Mouse (Mus musculus) liver (tissue): ENCODE measurements around the gene Dohh.
A peak's percentile ranks its signal among the peaks of the same experiment; 100 is the strongest.

Experiments
- DNase-seq: peaks from one replicate; pipeline ENCODE4 v3.0.0-alpha.2; 2020; ENCODE audit warnings: mixed read lengths

The Dohh gene

DNA sequence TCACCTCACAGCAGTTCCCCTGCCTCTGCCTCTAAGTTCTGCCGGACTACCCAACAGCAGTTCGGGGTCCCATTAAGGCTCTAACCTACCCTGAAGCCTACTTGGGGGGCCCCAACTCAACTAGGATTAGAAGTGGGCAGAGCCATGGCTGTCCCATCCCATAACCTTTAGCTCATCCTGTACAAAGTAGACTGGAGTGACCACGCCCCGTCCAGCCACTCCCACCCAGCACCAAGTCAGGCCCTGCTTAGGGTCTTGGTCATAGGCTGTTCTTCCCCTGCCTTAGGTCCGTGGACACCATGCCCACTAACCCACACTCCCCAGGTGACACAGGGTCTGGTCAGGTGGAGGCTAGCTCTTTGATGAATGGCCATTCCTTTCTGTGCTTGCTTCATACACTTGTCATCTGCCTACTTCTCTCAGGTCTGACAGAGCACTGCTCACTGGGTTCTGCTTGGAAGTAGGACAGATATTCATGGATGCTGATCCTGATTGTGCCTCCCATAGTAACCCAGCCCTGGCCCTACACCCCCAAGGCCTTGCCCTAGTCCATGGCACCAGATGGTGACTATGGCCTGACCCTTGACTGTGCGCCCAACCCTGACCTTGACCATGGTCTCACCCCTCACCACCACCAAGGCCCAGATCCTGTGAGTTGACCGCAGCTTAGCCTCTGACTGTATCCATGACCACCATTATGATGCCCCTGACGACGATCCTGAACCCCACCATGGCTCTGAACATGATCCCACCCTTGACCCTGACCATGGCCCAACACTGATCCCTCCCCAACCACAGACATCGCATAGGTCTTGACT is 35.1 kb downstream of the Dohh start:
- DNase-seq = peak; percentile 3

DNA sequence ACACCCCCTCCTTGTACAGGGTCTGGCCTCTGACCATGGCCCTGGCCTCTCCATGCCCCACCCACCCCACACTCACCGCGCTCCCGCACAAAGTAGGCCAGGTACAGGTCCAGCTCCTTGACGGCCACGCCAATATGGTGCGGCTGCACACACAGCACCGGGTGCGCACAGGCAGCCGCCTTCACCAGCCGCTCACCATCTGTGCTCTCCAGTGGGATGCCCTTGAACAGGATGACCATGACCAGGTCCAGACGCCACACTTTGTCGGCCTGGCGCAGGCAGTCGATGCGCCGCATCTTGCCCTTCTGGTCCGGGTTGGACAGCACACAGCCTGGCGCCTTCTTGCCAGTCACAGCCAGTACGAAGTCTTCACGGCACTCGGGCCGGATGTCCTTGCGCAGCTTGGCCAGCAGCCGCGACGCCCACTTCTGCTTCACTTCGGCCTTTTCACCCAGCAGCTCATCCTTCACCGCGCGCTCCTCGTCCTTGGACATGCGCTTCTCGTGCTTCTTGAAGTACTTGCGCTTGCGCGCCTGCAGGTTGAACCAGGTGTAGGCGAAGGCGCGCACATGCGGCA is 36.1 kb downstream of the Dohh start:
- peak; percentile 4 for DNase-seq

DNA sequence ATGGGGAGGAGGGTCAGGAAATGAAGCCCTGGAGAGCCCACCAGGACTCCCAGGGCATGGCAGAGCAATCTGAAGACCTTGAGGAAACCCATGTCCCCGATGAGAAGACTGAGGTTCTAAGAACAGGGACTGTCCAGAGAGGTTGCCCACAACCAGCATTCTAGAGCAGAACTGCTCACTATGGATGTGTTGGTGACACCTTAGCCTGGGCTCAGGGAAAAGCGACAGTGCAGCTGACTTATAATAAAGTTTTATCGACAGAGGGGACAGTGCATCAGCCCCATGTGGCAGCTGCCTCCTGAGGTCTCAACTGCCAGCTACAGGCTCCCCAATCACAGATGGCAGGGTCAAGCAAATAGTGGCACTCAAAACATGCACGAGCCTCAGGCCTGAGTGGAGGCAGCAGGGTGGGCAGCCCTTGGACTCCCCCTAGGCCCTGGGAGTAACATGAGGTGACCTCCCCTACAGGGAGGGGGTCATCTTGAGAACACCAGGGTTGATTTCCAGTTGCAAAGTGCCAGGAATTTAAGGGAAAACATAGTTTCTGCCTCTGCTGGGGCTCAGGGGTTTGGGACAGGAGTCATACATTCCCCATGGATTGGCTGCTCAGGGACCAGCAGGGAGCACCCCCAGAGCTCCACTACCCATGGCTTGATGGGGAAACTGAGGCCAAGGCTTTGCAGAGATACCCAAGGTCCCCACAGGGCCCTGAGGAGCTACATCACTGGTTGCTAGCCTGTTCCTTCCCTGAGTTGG is 37.0 kb downstream of the Dohh start:
- no peak for DNase-seq

DNA sequence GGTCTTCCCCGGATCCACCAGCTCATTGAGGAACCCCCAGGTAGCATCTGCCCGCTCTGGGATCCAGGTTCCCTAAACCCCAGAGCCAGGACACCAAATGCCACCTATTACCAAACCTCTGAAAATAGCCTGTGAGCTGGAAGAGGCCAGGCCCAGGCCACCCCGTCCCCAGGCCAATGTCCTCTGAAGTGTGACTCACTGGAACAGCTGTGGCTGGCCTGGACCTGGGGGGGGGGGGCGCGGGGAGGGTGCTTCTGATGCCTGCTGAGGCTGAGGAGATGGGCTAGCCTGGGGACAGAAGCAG is 37.5 kb downstream of the Dohh start:
- DNase-seq = no peak

DNA sequence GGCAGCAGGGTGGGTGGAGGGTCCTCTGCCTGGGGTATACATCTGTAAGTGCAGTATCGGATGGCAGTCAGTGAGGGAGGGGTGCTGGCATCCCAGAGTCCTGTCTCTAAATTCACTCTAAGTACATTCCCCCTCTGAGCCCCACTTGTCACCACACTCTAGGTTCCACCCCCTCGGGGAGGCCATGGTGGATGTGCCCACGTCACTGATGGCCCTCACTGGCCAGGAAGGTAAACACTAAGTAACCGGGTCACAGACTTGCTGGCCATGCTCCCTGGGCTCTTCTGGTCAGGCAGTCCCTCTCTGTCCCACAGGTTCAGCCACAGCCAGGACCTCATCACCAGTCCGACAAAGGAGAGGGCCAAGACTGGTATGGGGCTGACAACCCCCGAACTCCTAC is 38.0 kb downstream of the Dohh start:
- DNase-seq = peak; percentile 2

DNA sequence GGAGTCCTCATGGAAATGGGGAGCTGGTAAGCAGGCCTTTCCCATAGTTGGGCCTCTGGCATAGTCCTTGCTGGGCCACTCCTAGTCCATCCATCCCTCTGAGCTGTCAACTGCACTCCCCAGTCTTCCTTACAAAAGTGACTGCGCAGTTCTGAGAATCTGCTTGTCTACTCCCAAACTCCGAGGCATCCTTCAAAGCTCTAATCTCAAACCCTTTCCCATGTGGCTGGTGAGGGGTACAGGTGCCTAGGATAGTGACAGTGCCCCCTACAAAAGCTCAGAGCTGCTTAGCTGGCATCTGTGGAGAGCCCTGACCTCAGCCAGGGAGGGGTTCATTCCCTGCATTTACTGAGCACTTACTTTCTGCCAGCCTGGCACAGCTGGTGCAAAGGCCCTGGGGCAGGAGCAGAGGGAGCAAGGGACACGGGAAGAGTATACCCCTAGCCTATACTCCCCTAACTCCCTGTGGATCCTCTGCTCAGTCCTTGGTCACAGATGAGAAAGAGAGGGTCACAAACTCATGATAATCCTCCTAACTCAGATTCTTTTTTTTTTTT is 38.5 kb downstream of the Dohh start:
- no peak for DNase-seq

DNA sequence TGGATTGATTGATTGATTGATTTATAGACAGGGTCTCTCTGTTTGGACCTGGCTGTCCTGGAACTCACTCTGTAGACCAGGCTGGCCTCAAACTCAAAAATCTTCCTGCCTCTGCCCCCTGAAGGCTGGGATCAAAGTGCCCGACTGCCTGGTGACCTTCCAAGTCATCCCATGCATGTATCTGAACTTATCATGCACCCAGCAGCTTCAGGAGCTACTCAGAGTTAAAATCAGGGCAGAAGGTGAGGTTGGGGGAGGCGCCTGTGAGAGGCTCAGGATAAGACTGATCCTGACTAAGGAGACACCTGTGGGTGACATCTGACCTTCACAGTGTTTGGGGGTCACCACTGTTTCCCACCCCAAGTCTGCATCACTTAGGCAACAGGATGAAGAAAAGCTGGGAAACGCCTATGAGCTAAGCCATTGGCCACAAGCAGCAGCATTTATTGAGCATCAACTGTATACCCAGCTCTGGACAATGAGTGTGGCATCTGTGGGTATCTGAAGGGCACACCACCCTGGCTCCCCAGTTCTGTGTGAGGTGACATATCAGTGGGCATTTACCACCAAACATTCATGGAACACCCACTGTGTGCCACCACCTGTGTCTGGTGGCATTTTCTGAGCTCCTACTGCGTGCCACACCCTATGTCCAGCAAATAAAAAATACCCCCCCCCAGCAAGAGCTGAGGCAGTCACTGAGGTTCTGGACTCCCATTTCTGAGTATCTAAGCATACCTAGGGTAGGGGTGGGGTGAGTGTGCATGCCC is 39.4 kb downstream of the Dohh start:
- no peak for DNase-seq

DNA sequence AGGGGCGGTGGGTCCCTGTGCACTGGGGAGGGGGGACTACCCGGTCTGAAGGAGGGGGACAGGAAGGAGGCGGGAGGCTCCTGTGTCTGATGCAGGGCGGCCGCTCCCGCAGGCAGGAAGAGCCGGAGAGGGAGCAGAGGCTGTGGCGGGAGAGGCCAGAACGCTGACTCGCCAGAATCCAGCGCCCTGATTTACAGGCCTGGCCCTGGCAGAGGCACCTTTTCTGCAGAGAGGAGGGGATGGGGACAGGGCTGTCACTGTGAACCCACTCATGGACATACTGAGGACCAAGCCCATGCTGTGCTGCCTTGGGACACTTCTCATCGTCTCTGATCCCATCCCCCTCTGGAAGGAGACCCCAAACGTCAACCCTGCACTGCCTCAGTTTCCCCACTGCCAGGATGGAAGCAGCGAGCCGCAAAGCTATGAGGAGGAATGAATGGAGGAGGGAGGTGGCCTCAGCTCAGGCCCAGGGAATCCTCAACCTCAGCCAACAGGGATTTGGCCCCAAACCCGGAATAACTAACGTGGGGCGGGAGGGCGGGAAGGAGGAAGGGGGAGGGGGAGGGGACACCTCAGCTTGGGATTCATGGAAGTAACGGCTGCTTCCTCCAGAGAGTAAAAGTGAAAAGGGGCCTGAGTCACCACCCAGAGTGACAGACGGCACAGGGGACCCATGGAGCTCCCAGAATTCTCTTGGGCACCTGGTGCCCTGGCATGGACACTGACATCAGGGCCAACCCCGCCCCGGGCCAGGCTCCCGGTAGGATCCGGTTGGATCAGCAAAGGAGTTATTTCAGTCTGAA is 40.2 kb downstream of the Dohh start:
- DNase-seq = peak; percentile 29

DNA sequence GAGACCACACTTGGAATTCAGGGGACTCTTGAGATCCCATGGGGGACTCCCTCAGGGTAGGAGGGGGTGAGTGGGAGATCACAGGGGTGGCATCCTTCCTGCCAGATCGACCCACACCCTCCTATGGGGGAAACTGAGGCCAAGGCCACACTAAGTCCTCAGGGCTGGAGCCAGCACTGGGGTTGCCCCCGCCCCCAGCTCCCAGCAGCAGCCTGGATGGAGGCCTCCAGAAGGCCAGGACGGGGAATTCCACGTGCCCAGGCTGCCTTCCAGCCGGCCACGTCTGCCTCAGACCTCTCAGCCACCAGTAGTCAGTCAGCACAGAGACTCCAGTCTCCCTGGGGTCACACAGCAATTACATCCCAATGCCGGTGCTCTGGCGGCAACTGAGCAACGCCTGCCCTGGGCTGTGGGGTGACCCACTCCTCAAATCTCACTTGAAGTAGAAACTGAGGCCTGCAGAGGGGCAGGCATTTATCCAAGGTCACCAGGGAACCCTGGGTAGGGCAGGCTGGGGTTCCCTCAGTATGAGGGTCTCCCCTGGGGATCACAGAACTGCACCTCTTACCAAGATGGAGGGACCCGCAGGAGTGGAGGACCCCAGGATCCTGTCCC is 41.1 kb downstream of the Dohh start:
- peak; percentile 2 for DNase-seq

DNA sequence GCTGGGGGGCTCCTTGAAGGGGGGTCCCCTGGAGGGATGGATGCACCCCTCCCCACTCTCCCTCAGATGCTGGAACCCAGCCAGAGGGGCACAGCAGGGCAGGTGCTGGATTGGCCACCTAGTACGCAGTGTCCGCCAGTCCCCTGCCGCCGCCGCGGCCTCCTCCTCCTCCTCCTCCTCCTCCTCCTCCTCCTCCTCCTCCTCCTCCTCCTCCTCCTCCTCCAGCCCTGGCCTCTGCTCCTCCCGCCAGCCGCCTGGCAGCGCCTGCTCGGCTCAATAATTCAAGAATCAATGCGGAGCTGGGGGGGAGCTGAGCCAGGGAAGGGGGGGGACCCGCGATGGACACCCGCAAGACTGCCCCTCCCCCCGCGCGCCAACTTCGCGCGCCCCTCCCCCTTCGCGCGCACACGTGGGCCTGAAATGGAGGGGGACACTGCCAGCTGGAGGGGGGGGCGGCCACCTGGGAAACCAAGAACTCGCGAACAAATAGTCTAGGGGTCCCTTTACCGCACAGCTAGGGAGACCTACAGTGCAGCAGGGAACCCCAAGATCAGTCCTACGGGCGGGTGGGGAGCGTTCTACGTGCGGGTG is 41.9 kb downstream of the Dohh start:
- DNase-seq = peak; percentile 5

DNA sequence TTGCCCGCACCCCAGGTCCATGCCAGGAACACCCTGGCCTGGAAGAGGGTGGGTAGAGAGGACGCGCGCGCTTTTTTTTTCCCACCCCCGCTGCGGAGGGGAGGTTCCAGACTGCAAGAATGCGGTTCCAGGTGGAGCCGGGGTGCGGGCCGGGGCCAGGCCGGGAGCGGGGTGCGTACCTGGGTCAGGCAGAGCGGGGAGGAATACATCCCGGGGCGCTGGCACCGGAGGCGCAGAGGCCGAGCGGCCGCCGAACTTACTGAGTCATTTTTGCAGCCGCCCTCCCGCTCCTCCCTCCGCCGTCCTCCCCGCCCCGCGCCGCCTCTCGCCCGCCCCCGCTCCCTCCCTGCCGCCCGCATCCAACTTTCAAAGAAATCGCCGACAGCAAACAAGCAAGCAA is 42.7 kb downstream of the Dohh start:
- DNase-seq = peak; percentile 54

DNA sequence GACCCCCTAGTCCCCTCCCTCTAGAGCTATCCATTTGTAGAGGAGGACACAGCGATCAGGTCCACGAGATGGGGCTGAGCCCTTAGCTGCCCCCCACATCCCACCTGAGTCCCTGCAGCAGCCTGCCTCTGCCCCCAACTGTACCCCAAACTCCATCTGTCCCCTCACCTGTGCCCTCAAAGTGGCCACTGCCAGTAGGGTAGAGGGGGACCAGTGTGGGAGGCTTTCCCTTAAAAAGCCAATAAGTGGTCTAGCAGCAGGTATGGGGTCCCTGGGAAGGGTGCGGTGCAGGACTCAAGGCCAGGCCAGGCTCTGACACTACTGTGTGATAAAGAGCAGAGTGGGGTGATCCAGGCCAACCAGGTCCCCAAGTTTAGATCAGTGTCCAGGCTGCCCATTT is 43.1 kb downstream of the Dohh start:
- DNase-seq = no peak

DNA sequence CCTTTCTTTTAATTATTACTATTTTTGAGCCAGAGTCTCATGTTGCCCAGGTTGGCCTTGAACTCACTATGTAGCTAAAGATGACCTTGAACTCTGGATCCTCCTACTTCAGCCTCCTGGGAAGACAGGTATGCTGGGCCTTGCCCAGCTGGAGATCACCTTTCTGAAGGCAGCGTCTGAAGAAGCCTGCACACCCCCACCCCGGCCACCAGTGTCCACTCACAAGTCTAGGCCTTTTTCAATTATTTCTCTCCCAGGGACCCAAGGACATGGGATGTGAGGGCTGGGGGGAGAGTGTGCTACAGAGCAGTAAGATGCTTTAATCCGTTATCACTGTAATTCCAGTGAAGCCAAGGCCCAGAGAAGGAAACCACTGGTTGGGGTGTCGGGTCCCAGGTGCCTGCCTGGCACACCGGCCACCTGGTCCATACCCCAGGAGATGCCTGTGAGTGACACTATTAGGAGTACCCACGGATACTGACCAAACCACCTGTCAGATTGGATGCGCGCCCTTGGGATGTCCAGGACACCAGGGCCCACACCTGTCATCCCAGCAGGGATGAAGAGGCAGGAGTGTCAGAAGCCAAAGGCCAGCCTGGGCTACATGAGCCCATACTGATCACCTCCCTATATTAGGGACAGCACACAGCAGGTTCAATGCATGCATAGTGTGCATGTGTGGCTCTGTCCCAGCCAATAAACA is 43.7 kb downstream of the Dohh start:
- DNase-seq = no peak

DNA sequence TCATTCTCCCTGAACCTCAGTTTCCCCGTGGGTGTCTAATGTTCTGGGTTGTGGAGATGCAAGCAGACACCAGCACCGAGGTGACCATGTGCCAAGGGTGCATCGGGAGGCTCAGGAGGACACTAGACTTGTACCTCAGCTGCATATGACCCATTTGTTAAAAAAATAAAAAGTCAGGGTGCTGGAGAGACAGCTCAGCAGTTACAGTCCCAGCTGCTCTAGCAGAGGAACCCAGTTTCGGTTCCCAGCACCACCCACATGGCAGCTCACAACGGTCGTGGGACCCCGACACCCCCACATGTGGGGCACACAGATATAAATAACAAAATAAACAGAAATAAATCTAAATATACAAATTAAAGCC is 44.3 kb downstream of the Dohh start:
- DNase-seq = no peak

DNA sequence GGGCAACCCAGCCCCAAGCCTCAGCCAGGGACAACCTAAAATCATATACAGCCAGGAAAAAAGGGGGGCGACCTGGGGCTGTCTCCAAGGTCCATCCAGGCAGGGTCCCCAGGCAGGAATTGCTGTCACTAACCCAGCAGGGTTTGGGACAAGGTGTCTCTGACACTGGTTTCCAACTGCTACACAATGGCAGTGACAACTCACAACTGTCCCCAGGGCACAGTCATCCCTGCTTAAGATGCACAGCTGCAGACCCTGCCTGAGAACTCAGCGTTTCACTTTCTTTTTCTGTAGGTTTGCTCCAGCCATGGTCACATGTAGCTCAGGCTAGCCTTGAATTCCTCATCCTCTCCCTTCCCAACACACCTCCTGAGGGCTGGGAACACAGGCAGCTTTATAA is 44.9 kb downstream of the Dohh start:
- no peak for DNase-seq

DNA sequence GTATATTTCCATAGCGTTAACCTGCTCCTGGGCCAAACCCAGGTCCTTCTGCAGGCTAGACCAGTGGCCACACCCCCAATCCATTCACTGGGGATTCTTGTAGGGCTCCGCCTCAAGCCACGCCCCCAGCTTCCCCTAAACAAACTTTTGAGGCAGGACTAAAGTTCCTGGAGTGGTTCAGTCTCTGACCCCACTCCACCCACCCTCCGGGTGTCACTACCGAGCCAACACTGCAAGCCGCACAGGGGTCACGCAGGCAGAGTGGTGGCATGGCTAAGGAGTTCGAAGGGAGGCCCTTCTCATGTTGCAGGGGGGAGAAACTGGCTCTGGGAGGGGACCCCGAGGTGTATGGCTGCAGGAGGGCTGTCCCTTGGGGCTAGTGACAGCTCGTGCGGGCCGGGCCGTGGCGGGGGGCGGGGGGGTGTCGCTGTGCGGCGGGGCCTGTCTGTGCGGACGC is 45.4 kb downstream of the Dohh start:
- DNase-seq = peak; percentile 90

DNA sequence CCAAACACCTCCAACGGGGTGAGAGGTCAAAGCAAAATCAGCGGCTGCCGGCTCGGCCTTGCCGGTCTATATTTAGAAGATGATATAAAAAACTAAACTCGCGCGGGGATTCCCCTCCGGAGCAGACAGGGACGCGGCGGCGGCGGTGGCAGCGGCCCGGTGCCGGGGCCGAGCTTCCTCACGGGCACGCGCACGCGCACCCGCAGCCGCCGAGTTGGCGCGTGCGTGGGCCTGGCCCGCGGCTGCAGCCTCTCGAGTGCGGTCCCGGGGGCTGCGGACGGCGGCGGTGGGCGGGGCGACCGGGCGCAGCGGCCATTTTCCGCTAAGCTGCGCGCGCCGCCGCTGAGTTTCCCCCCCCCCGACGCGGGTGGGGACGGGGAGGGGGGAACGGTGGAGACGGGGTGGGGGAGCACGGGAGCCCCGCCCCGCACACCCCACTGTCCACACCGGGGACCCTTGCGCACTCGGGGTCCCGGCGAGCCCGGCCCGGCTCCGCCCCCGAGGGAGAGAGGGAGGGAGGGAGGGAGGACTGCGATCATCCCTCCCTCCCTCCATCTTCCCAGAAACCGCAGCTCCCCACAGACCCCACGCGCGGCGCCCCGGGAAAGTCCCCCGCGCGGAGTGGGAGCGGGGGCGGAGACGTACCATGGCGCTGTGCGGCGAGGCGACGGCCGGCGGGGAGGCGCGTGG is 46.1 kb downstream of the Dohh start:
- peak; percentile 71 for DNase-seq

DNA sequence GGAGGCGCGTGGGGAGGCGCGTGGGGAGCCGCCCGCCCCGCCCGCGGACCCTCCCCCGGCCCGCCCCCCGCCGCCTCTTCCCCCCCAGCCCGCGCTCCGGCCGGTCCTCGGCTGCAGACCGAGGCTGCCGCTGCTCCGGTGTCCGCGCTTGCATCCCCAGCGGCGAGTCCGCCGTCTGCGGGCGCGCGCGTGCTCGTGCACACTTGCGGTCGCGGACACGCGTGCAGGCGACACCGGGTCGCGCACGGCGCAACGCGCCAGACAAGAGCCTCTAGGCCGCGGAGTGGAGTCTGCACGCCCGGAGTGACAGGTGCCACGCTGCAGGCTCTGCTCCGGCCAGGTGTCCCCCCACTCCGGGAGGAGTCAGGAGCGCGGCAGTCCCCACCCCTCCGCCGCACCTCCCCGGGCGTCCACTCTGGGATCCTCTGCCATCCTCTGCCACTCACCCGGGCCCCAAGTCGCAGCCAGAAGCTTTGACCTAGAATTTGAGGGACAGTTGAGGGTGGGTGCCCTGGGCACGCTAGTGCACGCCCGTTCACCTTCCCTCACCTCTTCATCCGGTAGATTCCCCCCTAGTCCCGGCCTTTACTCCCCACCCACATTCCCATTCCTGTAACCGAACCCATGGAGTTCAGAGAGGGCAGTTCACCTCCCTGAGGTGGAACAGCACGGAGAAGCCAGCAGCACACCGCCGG is 46.8 kb downstream of the Dohh start:
- DNase-seq = peak; percentile 43

DNA sequence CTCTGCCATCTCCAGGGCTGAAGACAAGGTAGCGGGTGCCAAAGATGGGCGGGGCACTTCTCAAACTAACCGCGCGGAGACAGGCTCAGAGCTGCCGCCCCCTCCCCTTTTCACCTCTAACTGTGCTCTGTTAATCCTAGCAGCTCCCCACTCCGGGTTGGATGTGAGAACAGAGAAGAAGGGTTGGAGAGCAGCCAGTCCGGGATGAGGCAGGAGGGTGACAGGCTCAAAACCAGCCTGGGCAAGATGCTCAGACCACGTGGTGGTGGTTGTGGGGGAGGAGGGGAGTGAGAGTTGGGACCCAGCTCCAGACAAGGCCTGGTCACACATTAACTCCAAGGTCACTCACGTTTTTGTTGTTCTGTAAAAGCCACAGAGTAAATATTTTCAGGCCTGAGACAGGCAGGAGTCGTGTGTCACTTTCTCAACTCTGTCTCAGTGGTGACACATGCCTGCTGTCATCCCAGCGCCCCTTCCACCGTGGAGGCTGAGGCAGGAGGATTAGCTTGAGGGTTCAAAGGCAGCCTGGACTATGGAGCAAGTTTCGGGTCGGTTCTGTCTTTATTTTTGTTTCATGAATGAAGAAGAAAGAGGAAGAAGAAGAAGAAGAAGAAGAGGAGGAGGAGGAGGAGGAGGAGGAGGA is 47.4 kb downstream of the Dohh start:
- DNase-seq = peak; percentile 6
